Mouse (Mus musculus) limb, embryonic 14.5 days (tissue): ENCODE measurements around the gene Mink1. TPM values are rescaled to one million over a fixed set of nuclear protein-coding genes. Genes with fewer than 3 reads are reported as not detected.
A peak's percentile ranks its signal among the peaks of the same experiment; 100 is the strongest.

Experiments used
- ATAC-seq: fragments of 200-750 bp; cut with Nextera tagmentation; 2 replicates; pipeline ENCODE4 v1.8.0; 2017; ENCODE audit warnings: low read depth, moderate number of reproducible peaks, moderate TSS enrichment; ENCODE audit not compliant: low FRiP score
- DNase-seq: peaks from one replicate; pipeline ENCODE4 v3.0.0-alpha.2; 2015; ENCODE audit warnings: low spot score
- H3K27ac ChIP-seq: fragments of 300-500 bp; sonication (generic); replicated peaks from 2 replicates; pipeline ENCODE4 v1.5.1; 2014; ENCODE audit warnings: low read depth, mild to moderate bottlenecking, low read length, moderate library complexity, mixed read lengths
- H3K27me3 ChIP-seq: fragments of 300-500 bp; sonication (generic); 2 replicates; pipeline ENCODE4 v1.6.1; 2014; ENCODE audit warnings: low read length, mixed read lengths; ENCODE audit not compliant: control insufficient read depth, insufficient read depth
- H3K36me3 ChIP-seq: fragments of 300-500 bp; sonication (generic); 2 replicates; pipeline ENCODE4 v1.6.1; 2014; ENCODE audit warnings: mild to moderate bottlenecking, low read length, moderate library complexity, mixed read lengths; ENCODE audit not compliant: control insufficient read depth, insufficient read depth
- H3K4me1 ChIP-seq: fragments of 300-500 bp; sonication (generic); 2 replicates; pipeline ENCODE4 v1.6.1; 2014; ENCODE audit warnings: antibody characterized with exemption, low read length, mixed read lengths; ENCODE audit not compliant: control insufficient read depth, insufficient read depth
- H3K4me2 ChIP-seq: fragments of 300-500 bp; sonication (generic); replicated peaks from 2 replicates; pipeline ENCODE4 v1.6.1; 2014; ENCODE audit warnings: low read depth, mild to moderate bottlenecking, low read length, moderate library complexity; ENCODE audit not compliant: severe bottlenecking
- H3K4me3 ChIP-seq: fragments of 300-500 bp; sonication (generic); replicated peaks from 2 replicates; pipeline ENCODE4 v1.5.1; 2014; ENCODE audit warnings: low read length
- H3K9ac ChIP-seq: fragments of 300-500 bp; sonication (generic); 2 replicates; pipeline ENCODE4 v1.6.1; 2014; ENCODE audit warnings: mild to moderate bottlenecking, low read depth, low read length, moderate library complexity; ENCODE audit not compliant: severe bottlenecking
- H3K9me3 ChIP-seq: fragments of 300-500 bp; sonication (generic); 2 replicates; pipeline ENCODE4 v1.6.1; 2016; ENCODE audit warnings: low read length; ENCODE audit not compliant: control insufficient read depth
- POLR2A ChIP-seq: fragments of 200-500 bp; IDR thresholded peaks from 2 replicates; pipeline ENCODE4 v1.8.0; 2012; ENCODE audit warnings: inconsistent platforms, mild to moderate bottlenecking, moderate library complexity, borderline replicate concordance; ENCODE audit not compliant: insufficient read depth, insufficient read length; ENCODE audit errors: extremely low read depth
- WGBS: fragments of 180-500 bp; shearing (Covaris S2); extraction: QIAGEN DNeasy Blood & Tissue Kit; methylation state at CpG from one replicate; pipeline ENCODE4 v1.1.7; 2014; 5-methylcytosine and 5-hydroxymethylcytosine counted together
- polyA plus RNA-seq, 2 experiments: library from polyadenylated mRNA; depleted of rRNA in 1 of 2; stranded (reverse) in 1 of 2; unstranded in 1 of 2; fragments of >200 nt; fragmentation: Nextera tagmentation in 1 of 2; extraction: Ambion mirVana in 1 of 2; gene quantifications; 2 replicates each; pipeline versions ENCODE4 v1.2.1 to v1.2.3; 2012 to 2014

The Mink1 gene
- polyA plus RNA-seq, 2 experiments: 19.8 to 91.2 TPM

- Histone ChIP-seq H3K9me3 (no peaks in the 10 kb centered on the region), H3K9ac (no peak overlapping the region), H3K27me3 (no peaks in the 10 kb centered on the region), H3K4me2 (no peak overlapping the region), H3K27ac (no peak overlapping the region), H3K4me1 (no peaks in the 10 kb centered on the region), H3K4me3 (no peak overlapping the region), H3K36me3 (peaks cover 36% of the 10 kb centered on the region)
- ATAC-seq (no peak), DNase-seq (no peak)
- TF ChIP-seq POLR2A: no peak
- 88% methylated on average over 9 of the region's 9 CpGs for WGBS
Measured at GRCm38 (mm10) chr11:70598451-70598953, 35.8 kb downstream of the Mink1 start.

GRCm38 (mm10) chr11:70605024-70605566 lies 42.4 kb downstream of the Mink1 start:
- ATAC-seq (no peak), DNase-seq (peak; percentile 72)
- Histone ChIP-seq H3K4me1 (no peaks in the 10 kb centered on the region), H3K9me3 (no peaks in the 10 kb centered on the region), H3K27me3 (no peaks in the 10 kb centered on the region), H3K27ac (no peak overlapping the region), H3K36me3 (peaks cover 73% of the 10 kb centered on the region), H3K4me3 (no peak overlapping the region), H3K4me2 (no peak overlapping the region), H3K9ac (no peak overlapping the region)
- no peak for TF ChIP-seq POLR2A
- 58% methylated on average over 14 of the region's 14 CpGs for WGBS

- TF ChIP-seq POLR2A: no peak
- H3K27me3 ChIP-seq: no peaks in the 10 kb centered on the region
- 72% methylated on average over 12 of the region's 12 CpGs for WGBS
- ATAC-seq: no peak
- H3K4me2 ChIP-seq: no peak overlapping the region
- DNase-seq: no peak
- no peaks in the 10 kb centered on the region for H3K4me1 ChIP-seq
- no peak overlapping the region for H3K27ac ChIP-seq
- H3K9me3 ChIP-seq: no peaks in the 10 kb centered on the region
- H3K9ac ChIP-seq: no peak overlapping the region
- H3K36me3 ChIP-seq: peaks cover 83% of the 10 kb centered on the region
- no peak overlapping the region for H3K4me3 ChIP-seq
Measured at GRCm38 (mm10) chr11:70606717-70607116, 44.0 kb downstream of the Mink1 start.

- H3K4me2 ChIP-seq: no peak overlapping the region
- 89% methylated on average over 9 of the region's 9 CpGs for WGBS
- ATAC-seq: no peak
Measured at GRCm38 (mm10) chr11:70607611-70608010, 44.9 kb downstream of the Mink1 start.

GRCm38 (mm10) chr11:70608381-70609066 lies 45.8 kb downstream of the Mink1 start:
- WGBS: 87% methylated on average over 26 of the region's 26 CpGs
- no peak overlapping the region for H3K27ac ChIP-seq
- peaks cover 96% of the 10 kb centered on the region for H3K36me3 ChIP-seq
- H3K4me2 ChIP-seq: no peak overlapping the region
- H3K4me1 ChIP-seq: no peaks in the 10 kb centered on the region
- H3K4me3 ChIP-seq: no peak overlapping the region
- H3K9me3 ChIP-seq: no peaks in the 10 kb centered on the region
- DNase-seq (no peak), ATAC-seq (no peak)
- TF ChIP-seq POLR2A: no peak
- H3K27me3 ChIP-seq: no peaks in the 10 kb centered on the region
- no peak overlapping the region for H3K9ac ChIP-seq

More at GRCm38 (mm10) chr11:70607611-70608010, 44.9 kb downstream of the Mink1 start:
- Histone ChIP-seq H3K9ac (no peak overlapping the region; the same call in 1 of the 2 replicates), H3K4me3 (no peak overlapping the region), H3K27ac (no peak overlapping the region), H3K9me3 (no peaks in the 10 kb centered on the region), H3K27me3 (no peaks in the 10 kb centered on the region), H3K36me3 (peaks cover 89% of the 10 kb centered on the region), H3K4me1 (no peaks in the 10 kb centered on the region)
- no peak for DNase-seq
- no peak for TF ChIP-seq POLR2A
